Mouse (Mus musculus) heart, adult 2 months (tissue): ENCODE results near the gene Clcnka. TPM values are rescaled to one million over a fixed set of nuclear protein-coding genes. Genes with fewer than 3 reads are reported as not detected.
A peak's percentile ranks its signal among the peaks of the same experiment; 100 is the strongest.

ENCODE experiments used
- DNase-seq, 2 experiments: peaks; one replicate each; pipeline ENCODE4 v3.0.0; 2021
- H3K27ac ChIP-seq: fragments of 200-600 bp; 2 replicates; pipeline ENCODE4 v1.8.1; 2022
- H3K27me3 ChIP-seq: fragments of 200-500 bp; 2 replicates; pipeline ENCODE4 v1.6.1; 2012; ENCODE audit warnings: mild to moderate bottlenecking, low read length, inconsistent platforms, mixed read lengths; ENCODE audit not compliant: control insufficient read depth, insufficient read depth
- H3K36me3 ChIP-seq: fragments of 200-500 bp; 2 replicates; pipeline ENCODE4 v1.6.1; 2012; ENCODE audit warnings: low read length, inconsistent platforms; ENCODE audit not compliant: control insufficient read depth, insufficient read depth
- H3K4me1 ChIP-seq: fragments of 200-500 bp; 2 replicates; pipeline ENCODE4 v1.6.1; 2011; ENCODE audit warnings: low read length; ENCODE audit not compliant: control insufficient read depth, insufficient read depth
- H3K4me3 ChIP-seq: fragments of 200-600 bp; 2 replicates; pipeline ENCODE4 v1.8.1; 2022
- H3K79me2 ChIP-seq: fragments of 200-500 bp; replicated peaks from 2 replicates; pipeline ENCODE4 v1.6.1; 2012; ENCODE audit warnings: mild to moderate bottlenecking, inconsistent platforms, low read length, moderate library complexity, mixed read lengths; ENCODE audit not compliant: control insufficient read depth, insufficient read depth
- H3K9ac ChIP-seq: fragments of 200-500 bp; 2 replicates; pipeline ENCODE4 v1.6.1; 2012; ENCODE audit warnings: low read depth, mild to moderate bottlenecking, control low read depth, inconsistent platforms, low read length, mixed read lengths
- CTCF ChIP-seq: fragments of 200-600 bp; IDR thresholded peaks from 2 replicates; pipeline ENCODE4 v1.8.1; 2022; ENCODE audit warnings: antibody characterized with exemption, mild to moderate bottlenecking, moderate library complexity
- EP300 ChIP-seq: fragments of 200-500 bp; IDR thresholded peaks from 2 replicates; pipeline ENCODE4 v1.6.1; 2011; ENCODE audit warnings: low read depth, low read length, control low read depth; ENCODE audit not compliant: insufficient read depth
- POLR2A ChIP-seq: fragments of 200-500 bp; IDR thresholded peaks from 2 replicates; pipeline ENCODE4 v1.6.1; 2011; ENCODE audit warnings: mild to moderate bottlenecking, low read depth, low read length, control low read depth; ENCODE audit not compliant: insufficient read depth
- WGBS: fragments of 180-500 bp; shearing (Covaris S2); methylation state at CpG from one replicate; pipeline ENCODE4 v1.1.7; 2018; 5-methylcytosine and 5-hydroxymethylcytosine counted together
- intact Hi-C: fragments of 180-260 bp; cut with DNase I; formaldehyde crosslinking; loops from one replicate; pipeline ENCODE4 v1.15.1; 2025
- polyA plus RNA-seq: library from polyadenylated mRNA; depleted of rRNA; stranded (reverse); fragments of >200 nt; gene quantifications from 2 replicates; pipeline ENCODE4 v1.2.3, GENCODE M21; 2012
- total RNA-seq, 2 experiments: library from RNA; stranded (reverse); gene quantifications; 2 replicates each; pipeline ENCODE4 v1.2.3; 2021

The Clcnka gene
- total and polyA plus RNA-seq, 3 experiments = 0.04 TPM; not detected in 2

DNA sequence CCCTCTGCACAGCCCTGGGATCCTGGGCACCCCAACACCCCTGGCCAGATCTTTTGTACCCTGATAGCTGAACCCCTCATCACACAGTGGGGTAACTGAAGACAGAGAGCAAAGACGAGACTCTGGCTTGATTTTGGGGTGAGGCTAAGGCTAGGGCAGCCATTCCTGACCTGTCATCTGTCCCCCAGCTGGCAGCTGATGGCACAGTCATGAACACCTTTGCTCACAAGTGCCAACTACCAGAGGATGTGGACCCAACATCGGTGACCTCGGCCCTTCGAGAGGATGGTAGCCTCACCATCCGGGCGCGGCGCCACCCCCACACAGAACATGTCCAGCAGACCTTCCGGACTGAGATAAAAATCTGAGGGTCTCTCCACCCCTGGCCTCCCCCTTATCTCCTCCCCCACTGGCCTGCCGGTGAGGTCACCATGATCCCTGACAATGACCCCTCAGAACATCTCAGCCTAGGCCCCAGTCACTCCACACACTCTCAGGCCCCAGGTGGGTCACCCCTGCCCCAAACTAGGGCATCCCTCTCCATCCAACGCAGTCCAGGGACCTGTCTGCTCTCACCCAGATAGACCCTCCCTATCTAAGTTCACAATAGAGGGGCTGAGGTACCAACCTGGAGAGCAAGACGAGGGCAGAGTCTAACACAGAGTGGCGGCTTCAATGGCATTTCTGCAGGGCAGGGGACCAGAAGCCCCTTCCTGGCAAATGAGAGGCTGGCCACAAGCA lies 25.3 kb upstream of the Clcnka start:
- DNase-seq = no peak

DNA sequence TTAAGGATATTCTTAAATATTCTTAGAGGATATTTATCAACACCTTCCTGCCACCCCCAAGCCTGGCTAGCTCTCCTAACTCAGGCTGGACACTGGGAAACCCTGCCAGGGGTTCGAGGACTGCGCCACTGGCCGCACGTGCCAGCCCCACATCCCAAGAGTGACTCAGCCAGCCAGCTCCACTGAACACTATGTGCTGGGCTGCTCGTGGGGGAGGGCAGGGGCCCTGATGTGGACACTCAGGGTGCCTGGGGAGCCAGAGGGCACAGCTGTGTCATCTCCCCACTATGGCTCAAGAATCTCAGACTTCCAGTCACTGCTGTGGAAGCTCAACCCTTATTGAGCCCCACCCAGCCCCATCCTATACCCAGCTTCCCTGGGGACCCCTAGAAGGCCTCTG lies 24.8 kb upstream of the Clcnka start:
- intact Hi-C loops = no loop called here
- Histone ChIP-seq H3K36me3 (no peaks in the 10 kb centered on the region), H3K27me3 (no peaks in the 10 kb centered on the region), H3K27ac (peak overlapping the region; percentile 96), H3K4me1 (peaks cover 3% of the 10 kb centered on the region; the same call in 1 of the 2 replicates), H3K79me2 (no peaks in the 10 kb centered on the region), H3K9ac (peak overlapping the region; percentile 85), H3K4me3 (peak overlapping the region; percentile 59)
- peak; percentile 59 to 69 for DNase-seq
- 49% methylated on average over 5 of the region's 5 CpGs for WGBS
- TF ChIP-seq POLR2A (no peak; the same call in 1 of the 2 replicates), EP300 (no peak), CTCF (no peak)

More for the DNA sequence above, 25.3 kb upstream of the Clcnka start:
- intact Hi-C loops = no loop called here
- Histone ChIP-seq H3K27me3 (no peaks in the 10 kb centered on the region), H3K27ac (peak overlapping the region; percentile 96), H3K4me3 (peak overlapping the region; percentile 59), H3K79me2 (no peaks in the 10 kb centered on the region), H3K4me1 (peaks cover 3% of the 10 kb centered on the region; the same call in 1 of the 2 replicates), H3K9ac (peak overlapping the region; percentile 85), H3K36me3 (no peaks in the 10 kb centered on the region)
- TF ChIP-seq POLR2A (peak; percentile 46), CTCF (no peak)
- 65% methylated on average over 13 of the region's 13 CpGs for WGBS

DNA sequence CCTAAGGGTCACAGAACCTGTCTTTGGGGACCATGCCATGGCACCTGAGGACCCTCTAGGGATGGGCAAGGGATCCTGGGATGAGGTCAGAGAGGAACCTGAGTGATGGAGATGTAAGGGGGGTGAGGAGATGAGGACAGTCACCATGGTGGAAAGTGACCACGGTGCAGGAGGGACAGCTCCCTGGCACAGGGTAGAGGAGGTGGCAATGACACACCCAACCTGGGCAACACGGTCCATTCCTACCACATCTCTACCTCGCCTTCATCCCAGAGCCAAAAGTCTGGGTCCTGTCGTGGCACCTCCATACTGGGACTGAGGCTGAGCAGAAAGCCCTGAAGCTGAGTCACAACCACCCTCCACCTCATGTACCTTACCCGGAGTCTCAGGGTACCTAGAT lies 24.3 kb upstream of the Clcnka start:
- Histone ChIP-seq H3K9ac (peak overlapping the region; percentile 85), H3K27me3 (no peaks in the 10 kb centered on the region), H3K4me3 (peak overlapping the region; percentile 59), H3K27ac (peak overlapping the region; percentile 96), H3K4me1 (peaks cover 3% of the 10 kb centered on the region; the same call in 1 of the 2 replicates), H3K79me2 (no peaks in the 10 kb centered on the region), H3K36me3 (no peaks in the 10 kb centered on the region)
- DNase-seq = no peak
- whole genome bisulfite sequencing = 63% methylated on average over 5 of the region's 5 CpGs
- intact Hi-C loops = no loop called here
- TF ChIP-seq POLR2A (peak; percentile 50; the same call in 1 of the 2 replicates), EP300 (no peak; the same call in 1 of the 2 replicates)

DNA sequence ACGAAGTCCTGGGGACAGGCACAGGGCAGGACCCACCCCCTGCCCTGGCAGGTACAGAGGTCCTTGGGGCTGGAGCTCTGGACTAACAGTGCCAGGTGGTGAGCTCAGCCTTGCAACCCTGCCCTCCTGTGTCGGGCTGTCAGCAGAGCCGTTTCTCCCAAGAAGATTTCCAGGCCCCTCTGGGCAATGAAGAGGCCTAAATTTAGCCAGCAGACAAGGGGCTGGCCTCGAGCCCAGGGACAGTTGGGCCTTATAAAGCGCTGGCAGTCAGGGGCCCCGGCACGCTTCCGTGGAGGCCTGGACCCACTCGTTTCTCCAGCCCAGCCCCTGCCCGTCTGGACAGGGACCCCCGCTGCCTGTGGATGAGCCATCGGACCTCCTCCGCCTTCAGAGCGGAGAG lies 22.9 kb upstream of the Clcnka start:
- Histone ChIP-seq H3K4me3 (peak overlapping the region; percentile 59), H3K27ac (peak overlapping the region; percentile 96), H3K4me1 (no peaks in the 10 kb centered on the region; the same call in 1 of the 2 replicates), H3K9ac (peak overlapping the region; percentile 85), H3K36me3 (no peaks in the 10 kb centered on the region), H3K27me3 (no peaks in the 10 kb centered on the region), H3K79me2 (no peaks in the 10 kb centered on the region)
- WGBS = 33% methylated on average over 14 of the region's 14 CpGs
- TF ChIP-seq EP300 = peak; percentile 92
- TF ChIP-seq CTCF = peak; percentile 28
- TF ChIP-seq POLR2A = peak; percentile 93
- peak; percentile 84 to 89 for DNase-seq
- intact Hi-C loops = no loop called here

DNA sequence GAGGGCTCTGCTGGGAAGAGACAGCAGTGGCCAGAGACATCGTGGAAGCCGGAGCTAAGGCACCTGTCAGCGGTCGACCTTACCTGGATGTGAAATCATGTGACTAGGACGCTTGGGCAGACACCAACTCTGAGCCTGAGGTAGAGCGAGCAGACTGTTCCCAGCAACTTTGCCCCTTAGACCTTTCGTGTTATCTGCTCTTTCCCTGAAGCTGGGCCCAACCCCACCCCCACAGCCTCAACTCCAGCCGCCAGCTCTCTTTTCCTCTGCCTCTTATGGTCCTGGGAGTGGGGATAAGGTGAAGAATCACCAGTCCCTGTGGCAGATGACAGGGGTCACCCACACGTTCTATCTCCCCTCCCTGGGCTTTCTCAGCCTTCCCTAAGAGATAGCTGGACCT lies 22.4 kb upstream of the Clcnka start:
- Histone ChIP-seq H3K27me3 (no peaks in the 10 kb centered on the region), H3K4me1 (no peaks in the 10 kb centered on the region; the same call in 1 of the 2 replicates), H3K4me3 (no peak overlapping the region), H3K9ac (peak overlapping the region; percentile 66), H3K36me3 (no peaks in the 10 kb centered on the region), H3K79me2 (no peaks in the 10 kb centered on the region), H3K27ac (peak overlapping the region; percentile 96)
- intact Hi-C loops = no loop called here
- 41% methylated on average over 9 of the region's 9 CpGs for WGBS
- peak in 1 of 2 experiments; percentile 61 for DNase-seq
- TF ChIP-seq CTCF (no peak), EP300 (no peak), POLR2A (no peak)

DNA sequence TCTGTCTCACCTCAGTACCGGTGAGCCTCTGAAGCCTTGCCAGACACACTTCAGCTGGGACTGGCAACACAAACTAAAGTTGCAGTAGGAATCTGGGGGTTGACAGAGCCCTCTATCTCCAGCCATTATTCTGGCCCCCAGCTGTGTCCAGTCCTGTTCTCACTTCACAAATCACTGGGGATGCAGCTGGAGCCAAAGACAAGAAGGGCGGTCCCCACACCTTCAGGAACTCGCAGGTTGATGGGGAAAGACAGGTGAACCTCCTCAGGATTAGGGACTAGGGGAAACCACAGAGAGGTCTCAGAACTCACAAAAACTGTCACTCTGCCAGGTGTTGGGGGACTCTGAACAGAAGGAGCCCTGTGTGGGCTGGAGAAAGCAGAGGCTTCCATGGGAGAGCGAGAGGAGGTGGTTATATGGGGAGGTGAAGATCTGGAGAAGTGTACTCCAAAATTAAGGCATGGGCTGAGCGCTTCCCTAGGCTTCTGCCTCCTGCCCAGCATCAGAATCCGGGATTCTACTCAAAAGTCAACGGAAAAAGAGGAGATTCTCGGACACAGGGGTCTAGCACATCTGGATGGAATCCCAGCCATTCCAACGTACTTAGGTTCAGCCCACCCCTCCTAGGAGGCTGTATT lies 21.8 kb upstream of the Clcnka start, which contains the start of gene Hspb7:
Hspb7 (plus strand) TSS at position 588 of the 638 bp plus-strand sequence.
- H3K27ac ChIP-seq = peak within 1 kb of the TSS; percentile 96

More for the DNA sequence above, 21.8 kb upstream of the Clcnka start, which contains the start of gene Hspb7:
- intact Hi-C loops = no loop called here
- no peaks in the 10 kb centered on the region; the same call in 1 of the 2 replicates for H3K4me1 ChIP-seq
- 45% methylated on average over 9 of the region's 9 CpGs for WGBS
- TF ChIP-seq EP300 (no peak), POLR2A (no peak), CTCF (no peak)
- peak within 1 kb of the TSS; percentile 59 for H3K4me3 ChIP-seq
- H3K79me2 ChIP-seq = no peaks in the 10 kb centered on the region
- peak within 1 kb of the TSS; percentile 85 for H3K9ac ChIP-seq
- DNase-seq = no peak
- H3K27me3 ChIP-seq = no peaks in the 10 kb centered on the region
- H3K36me3 ChIP-seq = no peaks in the 10 kb centered on the region
